Mouse (Mus musculus) heart, postnatal 0 days (tissue): ENCODE measurements around the gene Pde2a. TPM values are rescaled to one million over a fixed set of nuclear protein-coding genes. Genes with fewer than 3 reads are reported as not detected.

ENCODE experiments used
- ATAC-seq: fragments of 200-750 bp; cut with Nextera tagmentation; 2 replicates; pipeline ENCODE4 v1.8.0; 2017; ENCODE audit warnings: low read depth, moderate number of reproducible peaks, moderate library complexity; ENCODE audit not compliant: insufficient read depth
- DNase-seq: peaks from one replicate; pipeline ENCODE4 v3.0.0-alpha.2; 2016; ENCODE audit warnings: low spot score
- H3K27ac ChIP-seq: fragments of 300-500 bp; sonication (generic); 2 replicates; pipeline ENCODE4 v1.5.1; 2014; ENCODE audit warnings: low read depth, mild to moderate bottlenecking
- H3K27me3 ChIP-seq: fragments of 300-500 bp; sonication (generic); 2 replicates; pipeline ENCODE4 v1.6.1; 2014; ENCODE audit warnings: low read length, mixed read lengths; ENCODE audit not compliant: control insufficient read depth, insufficient read depth
- H3K36me3 ChIP-seq: fragments of 300-500 bp; sonication (generic); replicated peaks from 2 replicates; pipeline ENCODE4 v1.6.1; 2014; ENCODE audit warnings: low read length, mixed read lengths; ENCODE audit not compliant: control insufficient read depth, insufficient read depth
- H3K4me1 ChIP-seq: fragments of 300-500 bp; sonication (generic); 2 replicates; pipeline ENCODE4 v1.6.1; 2014; ENCODE audit warnings: antibody characterized with exemption; ENCODE audit not compliant: control insufficient read depth, insufficient read depth
- H3K4me2 ChIP-seq: fragments of 300-500 bp; sonication (generic); 2 replicates; pipeline ENCODE4 v1.6.1; 2014; ENCODE audit warnings: low read depth, mild to moderate bottlenecking, low read length, moderate library complexity
- H3K4me3 ChIP-seq: fragments of 300-500 bp; sonication (generic); 2 replicates; pipeline ENCODE4 v1.5.1; 2014; ENCODE audit warnings: low read depth, low read length
- H3K9ac ChIP-seq: fragments of 300-500 bp; sonication (generic); replicated peaks from 2 replicates; pipeline ENCODE4 v1.6.1; 2014; ENCODE audit warnings: low read depth, low read length, mixed read lengths
- H3K9me3 ChIP-seq: fragments of 300-500 bp; sonication (generic); replicated peaks from 2 replicates; pipeline ENCODE4 v1.6.1; 2016; ENCODE audit warnings: low read length; ENCODE audit not compliant: control insufficient read depth
- CTCF ChIP-seq: IDR thresholded peaks from 2 replicates; pipeline ENCODE4 v1.5.1; 2016; ENCODE audit warnings: antibody characterized with exemption, control low read depth, low read depth
- EP300 ChIP-seq: IDR thresholded peaks from 2 replicates; pipeline ENCODE4 v1.6.1; 2016; ENCODE audit warnings: antibody characterized with exemption, low read depth
- WGBS: fragments of 180-500 bp; shearing (Covaris S2); extraction: QIAGEN DNeasy Blood & Tissue Kit; methylation state at CpG from one replicate; pipeline ENCODE4 v1.1.7; 2014; 5-methylcytosine and 5-hydroxymethylcytosine counted together
- polyA plus RNA-seq: library from polyadenylated mRNA; unstranded; fragments of >200 nt; fragmentation: Nextera tagmentation; extraction: Ambion mirVana; gene quantifications from 2 replicates; pipeline ENCODE4 v1.2.1, GENCODE M21; 2015
- total RNA-seq: library from RNA; depleted of rRNA; stranded (reverse); fragments of >200 nt; gene quantifications from 2 replicates; pipeline ENCODE4 v1.2.3, GENCODE M21; 2014; ENCODE audit warnings: low replicate concordance

Gene Pde2a
- total and polyA plus RNA-seq, 2 experiments from 2014 or later, result 4.7 to 19.3 TPM

- Histone ChIP-seq H3K27ac (no peak overlapping the region), H3K9ac (no peak overlapping the region), H3K4me3 (no peak overlapping the region), H3K9me3 (no peaks in the 10 kb centered on the region), H3K27me3 (no peaks in the 10 kb centered on the region), H3K4me1 (peaks cover 36% of the 10 kb centered on the region), H3K4me2 (no peak overlapping the region), H3K36me3 (no peaks in the 10 kb centered on the region)
- TF ChIP-seq CTCF, result no peak
- TF ChIP-seq EP300, result no peak
- DNase-seq (no peak), ATAC-seq (no peak)
- WGBS, result 50% methylated on average over 5 of the region's 5 CpGs
These were observed 52.9 kb downstream of the Pde2a start for GRCm38 (mm10) chr7:101474399-101474811.

DNA sequence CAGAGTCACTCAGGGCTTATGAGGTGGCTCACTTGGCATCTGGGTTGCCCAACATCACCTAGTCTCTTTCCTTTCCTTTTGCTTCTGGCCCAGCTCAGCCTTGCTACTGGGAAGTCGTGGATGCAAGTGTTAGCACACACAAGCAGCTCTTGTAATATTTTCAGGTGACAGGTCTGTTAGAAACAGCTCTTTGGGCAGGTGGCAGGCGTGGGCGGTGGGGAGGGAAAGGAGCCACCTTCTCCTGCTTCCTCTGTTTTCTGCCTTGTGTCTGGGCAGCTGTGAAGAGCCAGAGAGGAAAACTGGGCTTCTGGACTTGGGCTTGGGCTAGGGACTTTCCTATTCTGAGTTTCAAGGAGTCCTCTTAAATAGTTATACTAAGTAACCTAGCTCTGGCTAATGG, 54.5 kb downstream of the Pde2a start:
- H3K27me3 ChIP-seq, result no peaks in the 10 kb centered on the region

GRCm38 (mm10) chr7:101476493-101476892, 55.0 kb downstream of the Pde2a start:
- Histone ChIP-seq H3K4me3 (no peak overlapping the region), H3K27me3 (no peaks in the 10 kb centered on the region), H3K9ac (no peak overlapping the region), H3K4me2 (no peak overlapping the region), H3K36me3 (no peaks in the 10 kb centered on the region), H3K27ac (no peak overlapping the region), H3K4me1 (peaks cover 31% of the 10 kb centered on the region), H3K9me3 (no peaks in the 10 kb centered on the region)
- ATAC-seq, result no peak
- no peak for TF ChIP-seq CTCF
- TF ChIP-seq EP300, result no peak
- 53% methylated on average over 4 of the region's 4 CpGs for WGBS
- no peak for DNase-seq

More for the DNA sequence above, 54.5 kb downstream of the Pde2a start:
- Histone ChIP-seq H3K36me3 (no peaks in the 10 kb centered on the region), H3K9ac (no peak overlapping the region), H3K4me1 (peaks cover 35% of the 10 kb centered on the region), H3K9me3 (no peaks in the 10 kb centered on the region), H3K4me2 (no peak overlapping the region), H3K27ac (no peak overlapping the region), H3K4me3 (no peak overlapping the region)
- 78% methylated on average over 3 of the region's 3 CpGs for WGBS
- DNase-seq (no peak), ATAC-seq (no peak)
- TF ChIP-seq CTCF, result no peak
- TF ChIP-seq EP300, result no peak

DNA sequence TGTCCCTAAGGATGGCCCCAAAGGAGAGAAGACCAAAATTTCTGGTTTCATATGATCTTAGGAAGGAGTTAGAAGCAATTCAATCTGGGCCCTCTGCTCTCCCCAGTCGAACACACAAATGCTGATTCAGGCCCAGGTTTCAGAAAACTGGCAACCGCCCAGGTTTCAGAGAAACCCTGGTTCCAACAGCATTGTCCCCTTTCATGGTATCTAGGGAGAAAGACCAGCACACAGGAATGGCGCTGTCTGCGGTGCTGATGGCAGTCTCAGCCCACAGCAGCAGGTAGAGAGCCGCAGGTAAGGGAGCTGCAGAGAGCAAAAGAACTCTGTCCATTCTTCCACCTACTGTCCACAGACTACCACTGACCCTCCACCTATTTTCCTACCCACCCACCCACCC, 55.7 kb downstream of the Pde2a start:
- ATAC-seq (no peak), DNase-seq (no peak)
- Histone ChIP-seq H3K9ac (no peak overlapping the region), H3K36me3 (no peaks in the 10 kb centered on the region), H3K27ac (no peak overlapping the region), H3K4me3 (no peak overlapping the region), H3K9me3 (no peaks in the 10 kb centered on the region), H3K27me3 (no peaks in the 10 kb centered on the region), H3K4me2 (no peak overlapping the region), H3K4me1 (peaks cover 25% of the 10 kb centered on the region)
- TF ChIP-seq EP300, result no peak
- TF ChIP-seq CTCF, result no peak
- 28% methylated on average over 5 of the region's 5 CpGs for WGBS

GRCm38 (mm10) chr7:101478099-101478498, 56.6 kb downstream of the Pde2a start:
- TF ChIP-seq CTCF, result no peak
- TF ChIP-seq EP300, result no peak
- H3K27ac ChIP-seq, result no peak overlapping the region
- no peak overlapping the region for H3K4me3 ChIP-seq
- 55% methylated on average over 5 of the region's 5 CpGs for WGBS
- DNase-seq (no peak), ATAC-seq (no peak)
- peaks cover 21% of the 10 kb centered on the region for H3K4me1 ChIP-seq
- H3K9ac ChIP-seq, result no peak overlapping the region
- no peaks in the 10 kb centered on the region for H3K36me3 ChIP-seq
- H3K9me3 ChIP-seq, result no peaks in the 10 kb centered on the region
- H3K27me3 ChIP-seq, result no peaks in the 10 kb centered on the region
- H3K4me2 ChIP-seq, result no peak overlapping the region

DNA sequence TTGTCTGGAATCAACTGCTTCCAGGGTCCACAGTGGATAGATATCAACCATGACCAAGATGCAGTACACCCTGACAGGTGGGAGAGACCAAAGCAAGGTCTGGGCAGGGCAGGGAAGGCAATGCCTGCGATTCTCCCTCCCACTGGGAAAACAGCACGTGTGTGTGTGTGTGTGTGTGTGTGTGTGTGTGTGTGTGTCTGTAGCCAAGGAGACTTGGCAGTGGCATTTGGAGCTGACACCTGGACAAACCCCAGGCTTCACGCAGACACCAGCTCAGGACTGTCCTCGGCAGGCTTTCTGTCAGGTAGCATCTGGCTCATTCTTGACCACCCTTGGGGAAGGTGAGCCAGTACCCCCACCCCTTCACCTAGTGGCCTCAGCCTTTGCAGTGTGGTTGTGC, 58.4 kb downstream of the Pde2a start:
- Histone ChIP-seq H3K27ac (no peak overlapping the region), H3K4me2 (no peak overlapping the region), H3K4me1 (0 out of 2 replicates have a peak, but pooled peaks cover 5% of the 10 kb centered on the region), H3K27me3 (no peaks in the 10 kb centered on the region), H3K9me3 (no peaks in the 10 kb centered on the region), H3K9ac (no peak overlapping the region), H3K4me3 (no peak overlapping the region), H3K36me3 (no peaks in the 10 kb centered on the region)
- 53% methylated on average over 4 of the region's 4 CpGs for WGBS
- DNase-seq, result no peak
- no peak for TF ChIP-seq CTCF
- TF ChIP-seq EP300, result no peak
- no peak for ATAC-seq
